Mouse (Mus musculus) megakaryocyte-erythroid progenitor cell, adult 5-6 weeks (primary cell): ENCODE data around the gene Batf. TPM values are rescaled to one million over a fixed set of nuclear protein-coding genes. Genes with fewer than 3 reads are reported as not detected.
"Not testable (repeated sequence)": the region's sequence is repeated elsewhere in the genome, so short reads cannot be mapped to it uniquely, and the experiment has no call there.

Experiments used
- ATAC-seq: replicated peaks from 2 replicates; pipeline ENCODE4 v1.8.0; 2016; ENCODE audit warnings: mild to moderate bottlenecking, inconsistent platforms; ENCODE audit not compliant: severe bottlenecking, poor library complexity, low FRiP score, low TSS enrichment
- total RNA-seq, 2 experiments: library from RNA; stranded (forward) in 1 of 2; stranded (reverse) in 1 of 2; fragments of 200-1000, 215-1000 nt in 1 of 2; fragments of >200 nt in 1 of 2; fragmentation: Nextera tagmentation in 1 of 2; gene quantifications; 2 replicates each; pipeline ENCODE4 v1.2.3; 2014 to 2017

The Batf gene
- total RNA-seq (2014; fragmentation: Nextera tagmentation) (3.3 and 4.7 TPM in 2 replicates), total RNA-seq (2017) (10.4 and 32.5 TPM in 2 replicates)

DNA sequence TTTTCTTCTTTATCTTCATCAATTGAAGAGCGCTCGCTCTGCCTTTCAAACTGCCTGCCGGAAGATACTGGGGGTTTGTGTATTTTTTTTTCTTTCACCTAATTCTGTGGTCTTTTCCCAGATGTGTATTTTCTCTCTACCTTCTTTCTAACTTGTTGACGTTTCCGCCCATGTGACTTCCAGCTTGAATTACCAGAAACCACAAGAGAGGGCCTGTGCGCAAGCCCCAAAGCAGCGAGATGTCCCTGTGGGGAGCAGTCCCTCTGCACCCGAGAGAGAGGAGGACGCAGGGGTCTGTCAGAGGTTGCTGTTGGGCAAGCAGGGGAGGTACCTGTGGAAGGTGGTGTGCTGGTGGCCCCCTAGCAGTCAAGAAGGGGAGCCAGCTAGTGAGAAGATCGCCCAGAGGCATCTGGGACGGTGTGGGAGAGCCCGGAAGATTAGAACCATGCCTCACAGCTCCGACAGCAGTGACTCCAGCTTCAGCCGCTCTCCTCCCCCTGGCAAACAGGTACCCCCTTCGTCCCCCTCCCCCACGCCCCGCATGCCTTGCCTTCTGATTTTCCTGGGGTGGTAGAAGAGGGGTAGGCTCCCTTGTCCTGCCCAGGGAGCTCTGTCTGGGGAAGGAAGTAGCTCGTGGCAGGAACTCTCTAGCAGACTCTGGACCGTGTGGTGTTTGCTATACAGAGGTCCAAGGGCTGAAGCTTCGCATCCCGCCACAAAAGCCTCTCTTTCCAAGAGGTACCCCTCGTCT is at the start of gene Batf:
Gene Batf (plus strand): TSS at position 204 of the 751 bp plus-strand sequence.
- ATAC-seq = peak; percentile 53

DNA sequence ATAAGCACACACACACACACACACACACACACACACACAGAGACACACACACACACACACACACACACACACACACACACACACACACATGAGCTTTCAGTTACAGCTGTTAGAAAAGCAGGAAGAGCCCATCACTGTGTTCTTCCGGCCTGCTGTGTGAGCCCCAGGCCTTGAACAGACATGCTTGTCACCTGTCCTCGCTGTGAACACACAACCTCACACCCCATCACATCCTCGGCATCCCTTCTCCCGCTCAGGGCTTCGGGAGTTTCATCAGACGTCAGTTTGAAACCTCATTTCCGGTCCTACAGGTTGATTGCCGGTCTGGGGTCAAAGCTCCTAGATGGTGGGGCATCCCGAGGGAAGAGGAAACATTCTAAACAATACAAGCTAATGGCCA is 48.5 kb upstream of the Batf start:
- no peak for ATAC-seq

DNA sequence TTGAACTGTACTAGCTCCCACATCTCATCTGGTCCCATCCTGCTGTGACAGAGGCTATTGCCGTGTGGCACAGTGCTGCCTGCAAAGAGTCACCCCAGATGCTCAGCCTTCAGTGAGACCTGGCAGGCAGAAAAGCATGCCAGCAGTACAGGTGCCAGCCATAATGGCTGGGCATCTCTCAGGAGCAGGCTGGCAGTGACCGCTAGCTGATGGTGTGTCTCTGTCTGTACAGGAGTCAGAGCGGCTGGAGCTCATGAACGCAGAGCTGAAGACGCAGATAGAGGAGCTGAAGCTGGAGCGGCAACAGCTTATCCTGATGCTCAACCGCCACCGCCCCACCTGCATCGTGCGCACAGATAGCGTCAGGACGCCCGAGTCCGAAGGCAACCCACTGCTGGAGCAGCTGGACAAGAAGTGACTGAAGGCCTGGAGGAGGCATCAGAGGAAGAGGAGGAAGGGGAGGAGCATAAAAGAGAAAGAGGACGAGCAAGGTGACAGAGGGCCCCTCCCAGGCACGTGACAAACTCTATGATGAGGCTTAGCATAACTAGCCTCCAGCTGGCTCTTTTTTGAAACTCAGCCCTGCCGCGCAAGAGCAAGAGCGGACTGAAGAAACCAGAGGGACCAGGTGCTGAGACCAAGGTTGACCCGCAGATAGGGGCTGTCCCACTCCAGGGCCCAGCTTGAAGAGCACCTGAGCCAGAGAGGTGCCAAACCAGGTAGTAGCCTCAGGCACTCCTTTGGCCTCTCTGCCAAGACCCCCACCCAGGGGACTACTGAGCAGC is 47.7 kb upstream of the Batf start:
- no peak for ATAC-seq

DNA sequence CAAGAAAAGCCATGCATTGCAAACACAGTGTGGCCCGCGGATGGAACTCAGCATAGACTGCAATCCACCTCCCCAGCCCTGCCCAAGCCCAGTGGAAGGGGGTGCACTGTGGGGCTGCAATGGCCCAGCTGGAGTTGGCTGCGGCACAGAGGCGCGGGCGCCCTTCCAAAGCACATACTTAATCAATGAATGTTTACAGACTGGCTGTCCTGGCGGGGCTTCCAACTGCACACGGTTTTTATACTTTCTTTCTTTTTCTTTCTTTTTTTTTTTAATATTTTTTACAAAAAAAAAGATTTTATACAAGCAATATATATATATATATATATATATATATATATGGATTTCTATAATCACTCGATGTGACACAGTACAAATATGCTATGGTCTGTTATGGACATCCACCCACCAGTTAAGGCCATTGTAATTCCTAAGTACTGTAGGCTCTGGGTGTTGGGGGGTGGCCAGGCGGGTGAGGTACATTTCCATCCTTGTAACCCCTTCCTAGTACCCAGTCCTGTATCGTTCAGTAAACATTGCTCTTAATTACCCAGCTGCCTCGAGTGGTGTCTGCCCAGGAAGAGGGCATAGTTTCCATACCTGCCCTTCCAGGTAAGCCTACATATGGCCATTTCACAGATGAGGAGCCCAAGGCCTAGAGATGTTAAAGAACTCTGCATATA is 47.0 kb upstream of the Batf start:
- no peak for ATAC-seq

DNA sequence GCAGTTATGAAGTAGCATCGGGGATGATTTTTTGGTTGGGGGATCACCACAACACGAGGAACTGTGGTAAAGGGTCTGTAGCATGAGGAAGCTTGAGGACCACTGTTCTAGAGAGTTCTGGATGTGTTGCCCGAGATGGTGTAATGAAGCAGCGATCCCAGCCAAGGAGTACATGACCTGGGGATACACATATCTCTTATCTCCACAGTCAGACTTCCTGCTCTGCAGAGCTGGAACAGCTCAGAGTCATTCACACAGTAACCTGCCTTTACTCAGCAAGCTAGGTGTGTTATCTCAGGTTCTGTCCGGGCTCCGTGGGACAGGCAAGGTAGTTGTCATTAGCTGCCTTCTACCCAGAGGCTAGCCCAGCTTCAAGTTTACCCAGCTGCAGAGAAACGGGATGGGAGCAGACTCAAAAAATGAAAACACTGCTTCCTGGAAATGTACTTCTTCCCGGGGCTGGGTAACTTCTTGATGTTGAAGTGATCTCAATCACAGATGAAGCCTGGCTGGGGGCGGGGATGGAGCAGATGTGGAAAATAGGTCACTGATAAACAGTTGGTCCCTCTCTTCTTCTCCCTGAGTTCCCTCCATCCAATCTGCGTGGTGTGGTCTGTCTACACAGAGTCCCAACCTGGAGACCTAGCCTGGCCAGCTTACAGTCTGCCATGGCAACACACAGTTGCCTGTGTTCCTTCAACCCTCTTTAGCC is 45.5 kb upstream of the Batf start:
- ATAC-seq = peak; percentile 60

DNA sequence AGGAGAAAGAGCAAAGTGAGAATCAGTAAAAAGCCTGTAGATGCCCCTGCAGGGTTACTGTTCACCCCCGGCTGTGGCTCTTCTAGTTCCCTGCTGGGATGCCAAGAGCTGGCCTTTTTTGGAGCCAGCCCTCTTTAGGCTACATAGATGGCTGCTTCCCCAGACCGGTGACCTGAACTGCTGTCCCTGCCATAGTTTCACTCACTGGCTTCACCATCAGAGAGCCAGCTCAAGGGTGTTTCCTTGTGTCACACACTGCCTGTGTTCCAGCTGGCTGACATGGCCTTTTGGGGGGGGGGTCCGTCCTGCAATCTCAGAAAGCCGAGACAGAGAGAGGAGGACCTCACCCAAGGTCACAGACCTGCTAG is 44.9 kb upstream of the Batf start:
- no peak for ATAC-seq

DNA sequence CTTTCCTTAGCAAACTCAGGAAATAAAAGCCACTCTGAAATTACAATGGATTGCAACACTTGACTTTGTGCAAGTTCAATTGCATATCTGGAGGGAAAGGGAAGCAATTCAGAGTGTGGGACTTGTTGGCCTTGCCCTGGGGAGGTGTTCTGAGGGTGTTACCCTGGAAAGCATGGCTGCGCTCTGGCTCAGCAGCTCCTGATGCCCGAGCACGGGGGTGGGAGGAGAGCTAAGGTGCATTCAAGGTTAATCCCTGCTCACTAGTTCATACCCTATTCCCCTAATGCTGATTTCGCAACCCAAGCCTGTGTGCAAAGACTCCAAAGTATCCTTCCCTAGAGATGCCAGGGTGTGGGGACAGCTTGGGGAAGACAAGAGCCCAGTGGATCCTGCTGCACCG is 42.7 kb upstream of the Batf start:
- ATAC-seq = no peak

DNA sequence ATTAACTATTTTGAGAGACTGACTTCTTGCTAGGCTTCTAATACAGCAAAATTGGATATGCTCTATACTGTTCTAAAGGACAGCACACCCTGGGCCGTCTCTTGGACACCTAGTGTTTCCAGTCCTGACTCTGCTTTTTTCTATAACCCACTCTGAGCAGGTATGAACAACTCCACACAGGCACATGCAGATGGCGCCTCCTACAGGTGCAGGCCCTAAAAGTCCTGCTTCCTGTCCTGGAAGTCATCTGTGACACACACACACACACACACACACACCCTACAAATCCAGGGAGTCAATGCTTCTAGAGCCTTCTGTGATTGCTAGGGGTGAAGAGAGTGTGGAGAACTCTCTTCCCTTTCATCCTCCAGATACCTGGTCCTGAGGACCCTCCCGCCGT is 40.8 kb upstream of the Batf start:
- ATAC-seq = no peak

DNA sequence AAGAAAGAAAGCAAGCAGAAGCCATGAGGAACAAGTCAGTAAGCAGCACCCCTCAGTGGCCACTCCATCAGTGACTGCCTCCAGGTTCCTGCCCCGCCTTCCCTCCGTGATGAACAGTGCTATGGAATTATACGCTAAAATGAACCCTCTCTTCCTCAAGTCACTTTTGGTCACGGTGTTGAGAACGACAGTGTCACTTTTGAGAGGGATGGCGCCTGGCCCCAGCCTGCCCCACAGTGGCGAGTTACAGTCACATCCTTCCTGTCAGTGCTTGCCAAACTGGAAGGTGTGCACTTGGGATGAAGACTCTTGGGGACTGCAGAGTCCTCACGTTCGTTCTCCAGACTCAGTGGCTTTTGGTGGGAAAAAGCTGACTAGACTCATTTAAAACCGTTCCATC is 39.1 kb upstream of the Batf start:
- no peak for ATAC-seq

DNA sequence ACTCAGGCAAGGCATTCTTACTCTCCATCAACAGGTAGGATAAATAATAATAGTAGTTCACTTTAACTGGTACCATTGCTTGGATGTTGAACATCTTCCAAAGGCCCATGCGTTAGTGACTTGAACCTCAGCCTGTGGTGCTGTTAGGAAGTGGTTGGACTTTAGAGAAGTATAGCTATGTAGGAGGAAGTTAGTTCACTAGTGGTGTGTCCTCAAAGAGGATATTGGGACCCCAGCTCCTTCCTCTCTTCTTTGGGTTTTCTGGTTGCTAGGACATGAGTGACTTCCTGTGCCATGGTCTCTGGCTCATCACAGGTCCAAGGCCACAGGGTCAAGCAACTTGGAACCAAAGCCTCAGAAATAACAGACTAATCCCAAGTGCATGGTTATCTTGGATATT is 38.5 kb upstream of the Batf start:
- no peak for ATAC-seq

DNA sequence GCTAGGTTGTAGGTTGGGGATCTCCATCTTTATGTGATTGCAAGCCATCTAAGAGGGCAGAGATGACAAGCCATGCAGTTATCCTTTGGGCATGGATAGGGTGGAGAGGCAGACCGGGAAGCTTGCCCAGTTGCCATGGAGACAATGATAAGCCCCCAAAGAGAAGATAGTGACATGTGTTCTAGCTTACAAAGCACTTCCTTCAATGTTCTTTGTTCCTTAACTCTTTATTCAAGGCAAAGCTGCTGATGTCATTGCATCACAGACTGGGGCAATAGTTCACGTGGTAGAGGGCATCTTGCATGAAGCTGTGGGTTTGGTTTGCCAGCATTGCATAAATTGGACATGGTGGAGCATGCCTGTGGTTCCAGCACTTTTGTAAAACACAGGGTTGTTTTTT is 27.1 kb upstream of the Batf start:
- no peak for ATAC-seq

DNA sequence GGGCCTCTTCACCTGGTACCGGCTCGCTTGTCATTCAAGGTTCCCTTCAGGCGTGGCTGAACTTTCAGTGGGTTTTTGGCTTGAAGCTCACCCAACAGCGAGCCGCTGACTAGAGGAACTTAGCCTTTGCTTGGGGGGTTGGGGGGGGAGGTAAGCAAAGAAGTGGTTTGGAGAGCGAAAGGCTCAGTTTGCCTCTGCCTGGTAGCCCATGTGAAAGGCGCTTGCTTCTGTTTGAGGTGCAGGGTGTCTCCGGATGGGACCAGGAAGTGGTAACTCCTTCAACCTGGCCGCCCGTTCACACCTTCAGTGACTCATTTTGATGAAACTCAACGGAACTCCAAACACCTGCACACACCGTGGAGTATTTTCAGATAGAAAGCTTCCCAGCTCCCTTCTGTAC is 25.6 kb upstream of the Batf start:
- no peak for ATAC-seq

DNA sequence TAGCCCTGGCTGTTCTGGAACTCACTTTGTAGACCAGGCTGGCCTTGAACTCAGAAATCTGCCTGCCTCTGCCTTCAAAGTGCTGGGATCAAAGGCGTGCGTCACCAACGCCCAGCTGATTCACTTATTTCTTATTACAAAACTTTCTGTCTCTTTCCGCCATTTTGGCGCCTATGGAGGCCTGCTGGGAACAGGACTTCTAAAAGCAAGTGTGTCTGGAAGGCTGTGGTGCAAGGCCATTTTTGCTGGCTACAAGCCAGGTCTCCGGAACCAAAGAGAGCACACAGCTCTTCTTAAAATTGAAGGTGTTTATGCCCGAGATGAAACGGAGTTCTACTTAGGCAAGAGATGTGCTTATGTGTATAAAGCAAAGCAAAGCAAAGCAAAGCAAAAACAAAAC is 24.2 kb upstream of the Batf start:
- ATAC-seq = not testable (repeated sequence)

DNA sequence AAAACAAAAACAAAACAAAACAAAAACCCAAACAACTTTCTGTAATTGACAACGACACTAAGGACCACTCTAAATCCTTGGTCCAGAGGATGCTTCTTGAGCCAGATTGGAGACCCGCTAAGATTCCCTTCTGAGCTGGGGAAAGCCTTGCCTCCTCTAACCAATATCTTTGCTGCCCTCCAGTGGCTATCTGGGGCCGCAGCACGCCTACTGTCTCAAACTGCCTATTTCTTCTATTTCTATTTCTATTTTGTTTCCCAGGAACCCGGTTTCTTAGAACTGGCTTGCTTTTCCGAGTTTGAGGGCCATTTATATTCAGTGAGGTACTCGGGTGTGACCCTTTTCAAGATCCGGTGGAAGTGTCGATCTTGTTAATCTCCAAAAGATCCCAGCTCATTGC is 23.6 kb upstream of the Batf start:
- ATAC-seq = peak; percentile 73; the same call in 1 of the 2 replicates

DNA sequence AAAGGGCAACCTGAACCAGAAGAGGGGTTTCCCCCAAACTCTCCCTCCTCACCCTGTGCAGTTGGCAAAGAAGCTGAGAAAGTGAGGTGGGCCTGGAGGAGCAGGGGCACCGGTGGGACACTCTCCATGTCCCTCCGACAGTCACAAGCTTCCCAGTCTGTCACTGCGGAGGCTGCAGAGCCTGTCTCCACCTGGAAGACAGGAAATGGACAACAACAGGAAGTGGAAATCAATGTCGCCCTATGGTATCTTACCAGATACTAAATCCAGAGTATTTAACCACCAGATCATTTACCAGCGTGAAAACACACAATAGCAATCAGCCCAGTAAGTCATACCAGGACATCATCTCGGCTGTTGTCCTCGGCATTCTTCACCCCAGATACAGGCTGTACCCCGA is 20.4 kb upstream of the Batf start:
- no peak for ATAC-seq

DNA sequence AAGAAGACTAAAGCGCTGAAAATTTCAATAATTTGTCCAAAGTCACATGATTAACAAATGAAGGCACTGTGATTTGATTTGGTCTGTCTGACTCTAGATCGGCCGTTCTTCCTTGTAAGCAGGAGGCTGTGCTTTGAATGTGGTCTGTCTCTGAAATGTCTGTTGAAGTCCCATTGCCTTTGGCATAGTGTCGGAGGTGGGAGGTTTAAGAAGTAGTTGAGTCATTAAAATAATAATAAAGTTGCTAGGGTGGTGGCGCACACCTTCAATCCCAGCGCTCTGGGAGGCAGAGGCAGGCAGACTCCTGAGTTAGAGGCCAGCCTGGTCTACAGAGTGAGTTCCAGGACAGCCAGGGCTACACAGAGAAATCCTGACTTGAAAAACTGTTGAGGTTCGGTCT is 19.4 kb upstream of the Batf start:
- ATAC-seq = no peak

DNA sequence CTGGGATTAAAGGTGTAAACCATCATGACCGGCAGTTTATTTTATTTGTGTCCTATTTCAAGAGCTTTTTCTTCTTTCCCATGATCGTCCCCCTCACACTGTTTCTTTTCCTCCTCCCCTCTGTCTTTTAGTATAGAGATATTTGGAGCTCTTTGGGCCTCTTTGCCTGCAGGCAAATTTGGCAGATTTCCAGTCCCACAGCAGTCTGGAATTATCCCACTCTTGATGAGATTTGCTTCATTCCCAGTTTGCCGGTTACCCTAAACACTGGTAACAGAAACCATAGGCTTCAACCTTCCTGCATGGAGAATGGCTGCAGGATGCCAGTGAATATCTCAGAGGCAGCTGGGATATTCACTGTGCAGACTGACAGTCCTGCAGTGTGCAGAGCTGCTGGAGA is 17.8 kb upstream of the Batf start:
- ATAC-seq = no peak

DNA sequence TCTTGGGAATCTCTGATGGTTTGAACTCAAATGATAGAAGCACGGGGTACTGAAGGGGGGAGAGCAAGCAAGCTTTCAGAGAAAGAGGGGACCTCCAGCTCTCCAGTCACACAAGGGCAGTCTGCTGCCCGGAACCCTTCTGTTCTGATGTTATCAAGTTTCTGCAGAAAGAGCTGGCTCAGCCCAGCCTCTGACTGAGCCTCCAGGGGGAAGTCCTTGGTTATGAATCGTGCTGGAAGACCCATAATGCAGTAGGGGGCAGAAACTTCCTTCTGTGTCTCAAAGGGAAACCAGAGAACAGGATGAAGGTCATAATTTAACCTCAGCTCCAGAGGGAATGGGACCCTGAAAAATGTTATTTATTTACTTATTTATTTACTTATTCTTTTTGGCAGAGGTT is 16.4 kb upstream of the Batf start:
- ATAC-seq = no peak

DNA sequence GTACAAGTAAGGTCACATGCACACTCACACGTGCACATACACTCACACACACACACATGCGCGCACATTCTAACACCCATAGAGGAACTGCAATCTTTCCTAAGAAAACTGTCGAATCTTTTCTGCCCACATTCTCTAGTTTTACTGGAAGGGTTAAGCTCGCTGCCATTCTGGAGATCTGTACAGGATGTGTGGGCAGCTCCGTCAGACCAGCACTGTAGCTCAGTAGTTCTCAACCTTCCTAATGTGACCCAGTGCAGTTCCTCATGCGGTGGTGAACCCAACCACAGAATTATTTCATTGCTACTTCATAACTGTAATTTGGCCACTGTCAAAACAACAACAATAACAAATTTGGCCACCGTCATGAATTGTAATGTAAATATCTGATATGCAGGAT is 12.6 kb upstream of the Batf start:
- ATAC-seq = no peak

DNA sequence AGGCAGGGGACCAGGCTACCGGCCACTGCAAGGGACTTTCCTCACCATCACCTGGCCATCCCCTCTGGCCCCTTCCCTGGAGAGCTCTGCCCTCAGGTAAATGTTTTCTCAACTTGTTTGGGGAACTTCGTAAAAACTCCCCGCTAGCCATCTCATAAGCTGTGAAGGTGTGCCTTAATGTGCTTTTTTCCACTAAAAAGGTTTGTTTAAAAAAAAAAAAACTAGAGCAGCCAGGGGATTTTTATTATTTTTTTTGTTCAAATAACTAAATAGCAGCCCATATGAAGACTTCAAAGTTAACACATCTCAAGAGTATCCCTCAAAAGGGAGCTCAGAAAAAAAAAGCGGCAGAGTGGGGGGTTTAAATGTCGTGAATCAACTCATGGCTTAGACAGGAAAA is 7.4 kb upstream of the Batf start:
- no peak for ATAC-seq
